Mouse (Mus musculus): Measurements from ENCODE around the gene Mavs.

Gene Mavs

DNA sequence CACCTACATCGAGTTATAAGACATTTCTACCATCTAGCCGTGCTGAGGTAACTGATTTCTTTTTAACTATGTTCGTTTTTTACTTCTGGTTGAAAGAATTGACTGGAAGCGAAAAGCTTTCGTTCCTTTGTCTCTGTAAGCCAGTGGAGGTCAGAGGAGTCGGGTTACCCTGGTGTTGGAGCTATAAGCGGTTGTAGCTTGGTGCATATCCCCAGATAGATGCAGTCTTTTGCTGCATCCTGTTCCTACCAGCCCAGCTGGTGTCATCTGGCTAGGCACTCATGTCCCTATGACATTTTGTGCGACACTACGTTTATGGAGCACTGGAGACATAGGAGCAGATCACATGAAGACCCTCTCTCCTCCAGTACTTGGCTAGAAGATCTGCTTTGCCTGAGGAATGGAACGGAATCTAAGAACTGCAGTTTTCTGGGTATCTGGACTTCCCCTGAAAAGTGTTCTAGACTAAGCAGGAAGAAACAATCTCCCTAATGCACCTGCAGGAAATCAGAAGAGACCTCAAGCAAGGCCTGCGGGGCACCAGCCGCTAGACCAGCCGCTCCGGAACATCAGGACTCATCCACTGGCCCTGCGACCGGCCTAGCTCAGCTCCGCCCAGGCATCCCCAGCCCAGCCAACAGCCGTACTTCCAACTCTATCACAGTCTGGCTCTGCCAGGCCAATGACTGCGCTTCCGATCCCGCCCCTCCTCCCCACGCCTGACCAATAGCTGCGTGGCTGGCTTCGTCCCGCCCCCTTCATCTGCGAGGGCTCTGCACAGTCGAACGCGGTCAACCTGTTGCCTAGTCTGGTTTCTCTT lies at the start of gene Mavs:
Mavs (plus strand) TSS at position 757 of the 820 bp plus-strand sequence.
- DNase-seq (ENCODE audit: low spot score) = peak; percentile 78

DNA sequence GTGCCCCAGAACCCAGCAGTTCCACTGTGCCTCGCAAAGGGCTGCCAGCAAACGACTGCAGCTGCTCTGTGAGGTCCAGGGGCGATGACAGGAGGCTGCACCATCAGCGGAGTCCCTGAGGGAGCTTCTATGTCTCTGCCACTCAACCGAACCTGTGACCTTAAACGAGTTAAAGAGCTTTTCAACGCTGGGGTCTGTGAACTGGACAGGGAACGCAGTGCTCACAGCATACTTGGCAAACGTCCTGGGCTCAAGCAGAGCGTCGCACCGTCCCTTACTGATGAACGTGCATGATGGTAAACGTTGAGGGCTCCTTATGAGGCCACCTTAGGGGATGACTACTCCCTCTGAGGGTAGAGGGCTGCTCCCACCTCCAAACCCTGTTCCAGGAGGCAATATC lies 47.5 kb upstream of the Mavs start:
- DNase-seq (ENCODE audit: low spot score) = no peak

DNA sequence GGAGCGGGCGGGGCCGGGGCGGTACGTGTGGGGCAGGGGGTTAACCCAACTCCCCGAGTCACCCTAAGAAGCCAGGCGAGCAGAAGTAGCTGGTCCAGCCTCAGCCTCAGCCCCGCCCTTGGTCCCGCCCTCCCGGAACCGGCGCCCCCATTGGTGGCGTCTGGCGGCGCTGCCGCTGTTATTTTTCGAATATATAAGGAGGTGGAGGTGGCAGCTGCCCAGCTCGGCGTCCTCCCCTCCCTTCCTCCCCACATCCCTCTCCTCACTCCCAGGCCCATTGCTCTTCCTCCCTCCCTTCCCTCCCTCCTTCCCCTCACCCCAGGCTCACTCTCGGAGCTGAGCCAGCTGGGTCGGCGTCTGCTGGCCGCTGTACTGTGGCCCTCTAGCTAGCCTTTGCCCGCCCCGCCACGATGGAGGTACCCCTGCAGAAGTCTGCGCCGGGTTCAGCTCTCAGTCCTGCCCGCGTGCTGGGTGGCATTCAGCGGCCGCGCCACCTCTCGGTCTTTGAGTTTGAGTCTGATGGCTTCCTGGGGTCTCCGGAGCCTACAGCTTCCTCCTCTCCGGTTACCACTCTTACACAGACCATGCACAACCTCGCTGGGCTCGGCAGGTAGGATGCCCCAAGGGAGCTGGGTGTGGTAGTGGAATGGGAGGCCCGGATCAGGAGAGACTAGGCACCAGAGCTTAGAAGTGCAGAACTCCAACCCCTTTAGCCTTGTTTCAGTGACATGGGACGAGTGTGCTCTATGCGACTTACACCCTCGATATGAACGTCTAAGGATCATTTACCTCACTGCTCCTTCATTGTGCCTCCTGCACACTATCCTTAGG lies 46.9 kb upstream of the Mavs start, which contains the start of the genes Cdc25b and Spef1:
Cdc25b (plus strand) TSS at position 179 of the 831 bp plus-strand sequence.
Spef1 (minus strand) TSS at position 512 of the 831 bp plus-strand sequence.
- no peak for DNase-seq (ENCODE audit: low spot score)

DNA sequence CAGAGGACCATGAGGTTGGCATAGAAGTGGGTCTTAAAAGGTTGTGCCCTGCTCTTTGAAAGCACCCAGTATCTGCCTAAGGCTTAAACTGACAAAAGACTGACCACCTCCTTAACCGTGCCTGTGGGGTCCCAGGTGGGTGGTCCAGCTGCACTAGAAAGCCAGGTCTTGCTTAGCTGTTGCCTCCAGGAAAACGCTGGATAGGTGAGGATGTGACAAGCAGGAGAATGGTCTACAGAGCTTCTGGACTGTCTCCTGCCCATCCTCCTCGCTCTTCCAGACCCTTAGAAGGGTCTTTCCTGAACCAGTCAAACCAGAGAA lies 46.3 kb upstream of the Mavs start:
- DNase-seq (ENCODE audit: low spot score) = no peak

- no peak for DNase-seq (ENCODE audit: low spot score)
These were observed 45.6 kb upstream of the Mavs start for GRCm38 (mm10) chr2:131188311-131188710.

- no peak for DNase-seq (ENCODE audit: low spot score)
These were observed 44.1 kb upstream of the Mavs start for GRCm38 (mm10) chr2:131189521-131190309.

DNA sequence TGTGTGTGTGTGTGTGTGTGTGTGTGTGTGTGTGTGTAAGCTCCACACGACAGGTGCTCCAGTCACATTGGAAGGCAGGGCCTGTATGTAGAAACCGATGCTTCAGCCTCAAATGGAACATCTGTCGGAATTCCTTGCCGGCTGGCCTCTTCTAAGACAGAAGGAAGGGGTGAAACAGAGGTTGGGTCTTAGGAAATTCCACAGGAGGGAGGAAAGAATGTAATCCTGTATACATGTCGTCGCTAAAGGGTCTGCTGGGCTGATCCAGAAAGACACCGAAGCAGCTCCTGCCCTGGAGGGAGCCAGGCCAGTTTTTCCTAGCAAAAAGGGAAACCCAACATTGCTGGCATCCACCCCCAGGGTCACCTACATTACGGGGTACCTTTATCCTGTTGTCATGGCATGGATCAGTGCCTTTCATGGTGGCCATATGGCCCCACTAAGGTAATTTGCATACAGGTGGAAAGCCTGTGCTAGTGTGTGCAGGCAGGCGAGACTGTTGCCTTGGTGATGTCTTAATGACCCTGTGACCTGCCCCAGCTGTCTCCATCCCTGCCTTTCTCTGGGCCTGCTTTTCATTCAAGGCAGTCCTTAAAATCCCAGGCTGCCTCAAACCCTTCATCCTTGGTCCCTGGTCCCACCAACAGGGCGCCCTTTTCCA lies 43.4 kb upstream of the Mavs start:
- DNase-seq (ENCODE audit: low spot score) = no peak

DNA sequence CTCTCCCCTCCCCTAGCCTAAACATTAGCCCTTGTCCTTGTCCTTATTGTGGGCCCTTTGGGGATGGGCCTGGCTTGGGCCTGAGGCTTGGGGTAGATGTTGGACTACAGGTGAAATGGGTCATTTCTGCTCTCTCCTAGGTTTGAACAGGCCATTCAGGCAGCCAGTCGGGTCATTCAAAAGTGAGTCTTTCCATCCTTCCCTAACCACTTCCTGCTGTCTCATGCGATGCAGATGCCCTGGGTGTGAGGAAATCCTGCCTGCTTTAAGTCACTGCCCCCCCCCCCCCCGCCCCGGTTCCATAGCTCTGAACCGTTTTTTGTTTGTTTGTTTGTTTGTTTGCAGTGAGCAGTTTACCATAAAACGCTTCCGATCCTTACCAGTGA lies 42.9 kb upstream of the Mavs start:
- DNase-seq (ENCODE audit: low spot score) = no peak

DNA sequence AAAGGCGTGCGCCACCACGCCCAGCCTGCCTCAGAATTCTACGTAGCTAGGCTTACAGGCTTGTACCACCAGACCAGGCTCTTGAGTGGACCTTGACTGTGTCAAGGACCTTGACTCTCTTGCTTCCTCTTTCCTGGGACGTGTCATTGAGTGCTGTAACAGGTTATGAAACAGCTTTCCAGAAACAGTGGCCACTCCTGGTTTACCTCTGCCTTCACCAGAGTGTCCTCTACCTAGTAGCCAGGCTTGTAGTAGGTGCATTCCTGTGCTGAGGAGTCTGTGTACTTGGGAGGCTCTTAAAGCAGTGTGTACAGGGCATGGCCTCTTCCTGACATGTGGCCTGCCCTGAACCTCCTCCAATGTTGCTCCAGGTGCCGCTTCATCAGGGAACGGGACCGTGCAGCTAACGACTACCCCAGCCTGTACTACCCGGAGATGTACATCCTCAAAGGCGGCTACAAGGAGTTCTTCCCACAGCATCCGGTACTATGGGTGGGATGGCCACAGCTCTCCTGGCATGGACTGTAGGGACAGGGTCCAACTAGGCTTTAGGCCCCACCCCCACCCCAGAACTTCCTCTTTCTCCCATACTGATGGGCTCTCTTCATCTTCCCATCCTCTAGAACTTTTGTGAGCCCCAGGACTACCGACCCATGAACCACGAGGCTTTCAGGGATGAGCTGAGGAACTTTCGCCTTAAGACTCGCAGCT lies 37.1 kb upstream of the Mavs start:
- no peak for DNase-seq (ENCODE audit: low spot score)

GRCm38 (mm10) chr2:131200710-131201109 lies 33.2 kb upstream of the Mavs start:
- DNase-seq (ENCODE audit: low spot score) = no peak

GRCm38 (mm10) chr2:131201262-131201661 lies 32.6 kb upstream of the Mavs start:
- no peak for DNase-seq (ENCODE audit: low spot score)

DNA sequence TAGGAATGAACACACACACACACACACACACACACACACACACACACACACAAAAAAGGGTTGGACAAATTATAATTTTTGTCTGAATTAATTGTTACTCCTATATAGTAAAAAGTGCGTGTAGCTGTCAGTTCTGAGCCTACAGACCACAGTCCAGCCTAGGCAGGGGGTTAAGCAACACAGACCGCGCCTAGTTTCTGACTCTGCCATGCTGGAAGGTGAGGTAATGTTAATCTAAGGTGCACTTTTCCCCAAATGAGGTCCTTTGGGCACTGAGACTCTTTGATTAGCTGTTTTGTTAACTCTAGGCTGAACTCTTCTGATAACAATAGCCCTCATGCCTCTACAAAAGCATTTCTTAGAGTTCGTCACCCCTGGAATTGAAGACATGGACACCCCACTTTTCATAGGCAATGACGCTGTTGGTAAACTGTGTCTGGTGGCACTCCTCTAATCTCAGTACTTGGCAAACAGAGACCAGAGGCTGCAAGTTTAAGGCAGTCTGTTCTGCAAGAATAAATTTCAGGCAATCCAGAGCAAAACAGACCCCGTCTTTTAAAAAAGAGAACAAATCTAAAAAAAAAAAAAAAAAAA lies 29.9 kb upstream of the Mavs start:
- DNase-seq (ENCODE audit: low spot score) = no peak

- DNase-seq (ENCODE audit: low spot score) = peak; percentile 75
These were observed 29.4 kb upstream of the Mavs start for GRCm38 (mm10) chr2:131204410-131204981.

GRCm38 (mm10) chr2:131205521-131206182 lies 28.2 kb upstream of the Mavs start:
- DNase-seq (ENCODE audit: low spot score) = no peak

DNA sequence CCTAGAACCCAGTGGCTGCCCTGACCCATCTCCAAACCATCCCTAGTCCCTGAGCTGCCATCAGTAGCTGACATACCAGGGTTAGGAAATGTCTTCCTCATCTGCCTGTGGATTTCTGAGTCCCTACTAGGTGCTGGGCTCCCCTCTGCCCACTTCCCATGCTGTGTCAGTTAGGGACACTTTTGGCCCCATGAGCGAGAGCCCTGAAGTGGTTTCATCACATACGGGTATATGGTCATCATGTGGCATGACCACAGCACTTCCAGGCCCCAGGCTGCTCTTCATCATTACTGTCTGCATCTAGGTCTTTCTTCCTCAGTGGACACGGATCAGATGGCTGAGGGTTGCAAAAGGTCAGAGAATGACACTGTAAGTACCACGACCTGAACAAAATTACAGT lies 27.1 kb upstream of the Mavs start, which contains the start of gene Ap5s1:
Ap5s1 (plus strand) TSS at position 301 of the 400 bp plus-strand sequence.
- no peak for DNase-seq (ENCODE audit: low spot score)

- DNase-seq (ENCODE audit: low spot score) = no peak
These were observed 25.5 kb upstream of the Mavs start for GRCm38 (mm10) chr2:131208356-131208755.

DNA sequence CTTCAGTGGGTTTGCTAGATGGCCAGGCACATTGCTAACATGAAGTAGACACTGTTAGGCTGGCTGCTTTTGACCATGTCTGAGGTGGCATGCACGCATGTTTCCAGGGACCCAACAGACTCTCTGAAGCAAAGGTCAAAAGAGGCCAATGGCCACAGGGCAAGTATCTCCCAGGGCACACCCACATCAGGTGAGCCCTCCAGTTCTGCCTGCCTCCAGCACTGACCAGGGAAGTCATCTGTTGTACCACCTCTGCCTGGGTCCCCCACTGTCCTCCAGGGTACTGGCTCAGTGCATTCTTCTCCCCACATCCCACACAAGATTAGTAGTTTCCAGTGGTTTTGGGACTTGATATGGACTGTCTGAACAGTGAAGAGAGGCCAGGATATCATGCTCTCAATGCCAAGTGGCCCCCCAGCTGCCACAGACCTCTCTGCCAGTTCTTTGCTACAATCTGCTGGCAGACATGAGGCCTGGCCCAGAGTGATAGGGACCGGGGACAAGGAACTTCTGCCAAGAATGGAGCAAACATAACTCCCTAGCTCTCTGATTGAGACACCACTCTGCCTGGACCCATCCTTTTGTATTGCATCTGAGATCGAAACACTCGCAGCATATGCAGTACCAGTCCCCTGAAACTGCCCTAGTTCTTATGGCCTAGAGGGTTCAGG lies 24.6 kb upstream of the Mavs start:
- no peak for DNase-seq (ENCODE audit: low spot score)

GRCm38 (mm10) chr2:131209969-131210792 lies 23.7 kb upstream of the Mavs start:
- peak; percentile 94 for DNase-seq (ENCODE audit: low spot score)
